Mouse (Mus musculus): ENCODE results near the gene Nr1h2.

- no peak for TF ChIP-seq GATA1 (IDR thresholded peaks at IDR 0.05; ENCODE audit: low read length)
- no peak for TF ChIP-seq TAL1 (IDR thresholded peaks at IDR 0.05; ENCODE audit: low read length)
Measured at GRCm38 (mm10) chr7:44602443-44602842, 48.7 kb upstream of the Nr1h2 start.

Measured in erythroblast, embryonic 14.5 days (primary cell).